Mouse (Mus musculus) small intestine, adult 2 months (tissue): ENCODE measurements at regions not wholly inside any gene's neighbourhood (a gene's known extent, or its start where the extent isn't known, plus 50 kb on each side); places are given as distances from the start of the nearest gene placed in this dataset.
A peak's percentile ranks its signal among the peaks of the same experiment; 100 is the strongest.

Source experiments
- H3K27ac ChIP-seq: fragments of 200-500 bp; 2 replicates; pipeline ENCODE4 v1.5.1; 2012; ENCODE audit warnings: low read depth, low read length, control low read depth, inconsistent platforms; ENCODE audit not compliant: insufficient read depth
- H3K27me3 ChIP-seq: fragments of 200-500 bp; 2 replicates; pipeline ENCODE4 v1.6.1; 2012; ENCODE audit warnings: mild to moderate bottlenecking, moderate library complexity, low read length, inconsistent platforms; ENCODE audit not compliant: control insufficient read depth, insufficient read depth
- H3K36me3 ChIP-seq: fragments of 200-500 bp; 2 replicates; pipeline ENCODE4 v1.6.1; 2012; ENCODE audit warnings: mild to moderate bottlenecking, low read length, control low read depth, inconsistent platforms; ENCODE audit not compliant: control insufficient read depth, insufficient read depth
- H3K4me1 ChIP-seq: fragments of 200-500 bp; 2 replicates; pipeline ENCODE4 v1.6.1; 2012; ENCODE audit warnings: low read length, inconsistent platforms, mixed read lengths; ENCODE audit not compliant: control insufficient read depth, insufficient read depth, insufficient read length
- H3K4me3 ChIP-seq: fragments of 200-500 bp; 2 replicates; pipeline ENCODE4 v1.5.1; 2012; ENCODE audit warnings: low read depth, mild to moderate bottlenecking, control low read depth, inconsistent platforms, low read length, moderate library complexity
- CTCF ChIP-seq: fragments of 200-500 bp; IDR thresholded peaks from 2 replicates; pipeline ENCODE4 v1.5.1; 2012; ENCODE audit warnings: low read depth, mild to moderate bottlenecking, control low read depth, inconsistent platforms, low read length, moderate library complexity, mixed read lengths; ENCODE audit not compliant: insufficient replicate concordance, insufficient read length; ENCODE audit errors: extremely low read depth
- POLR2A ChIP-seq: fragments of 200-500 bp; IDR thresholded peaks from 2 replicates; pipeline ENCODE4 v1.6.1; 2012; ENCODE audit warnings: low read depth, mild to moderate bottlenecking, control low read depth, inconsistent platforms, low read length, moderate library complexity
- WGBS: fragments of 180-500 bp; shearing (Covaris S2); methylation state at CpG from one replicate; pipeline ENCODE4 v1.1.7; 2018; 5-methylcytosine and 5-hydroxymethylcytosine counted together

- H3K27me3 ChIP-seq, result no peaks in the 10 kb centered on the region
- peaks cover 6% of the 10 kb centered on the region; the same call in 1 of the 2 replicates for H3K4me1 ChIP-seq
- 88% methylated on average over 6 of the region's 6 CpGs for WGBS
- TF ChIP-seq CTCF (no peak), POLR2A (no peak)
- no peak overlapping the region for H3K27ac ChIP-seq
- H3K4me3 ChIP-seq, result no peak overlapping the region
- H3K36me3 ChIP-seq, result no peaks in the 10 kb centered on the region
These were observed 57.3 kb upstream of the Armc2 start for GRCm38 (mm10) chr10:42075545-42075944.

- no peak overlapping the region for H3K27ac ChIP-seq
- WGBS, result 19% methylated on average over 9 of the region's 9 CpGs
- no peaks in the 10 kb centered on the region for H3K27me3 ChIP-seq
- H3K4me1 ChIP-seq, result peaks cover 6% of the 10 kb centered on the region; the same call in 1 of the 2 replicates
- H3K36me3 ChIP-seq, result no peaks in the 10 kb centered on the region
- no peak overlapping the region for H3K4me3 ChIP-seq
- TF ChIP-seq CTCF (no peak), POLR2A (no peak)
These were observed 54.5 kb upstream of the Armc2 start for GRCm38 (mm10) chr10:42072758-42073157.

- 44% methylated on average over 3 of the region's 3 CpGs for WGBS
- no peaks in the 10 kb centered on the region for H3K27me3 ChIP-seq
- peaks cover 6% of the 10 kb centered on the region; the same call in 1 of the 2 replicates for H3K4me1 ChIP-seq
- TF ChIP-seq CTCF (no peak), POLR2A (no peak)
- no peak overlapping the region for H3K27ac ChIP-seq
- H3K36me3 ChIP-seq, result no peaks in the 10 kb centered on the region
- H3K4me3 ChIP-seq, result no peak overlapping the region
These were observed 53.9 kb upstream of the Armc2 start for GRCm38 (mm10) chr10:42072131-42072530.

- no peaks in the 10 kb centered on the region for H3K36me3 ChIP-seq
- peaks cover 6% of the 10 kb centered on the region; the same call in 1 of the 2 replicates for H3K4me1 ChIP-seq
- WGBS, result 68% methylated on average over 8 of the region's 8 CpGs
- no peaks in the 10 kb centered on the region for H3K27me3 ChIP-seq
- no peak for TF ChIP-seq CTCF
- TF ChIP-seq POLR2A, result no peak
- H3K27ac ChIP-seq, result no peak overlapping the region
- H3K4me3 ChIP-seq, result no peak overlapping the region
These were observed 53.3 kb upstream of the Armc2 start for GRCm38 (mm10) chr10:42071404-42072024.

- TF ChIP-seq POLR2A, result no peak
- TF ChIP-seq CTCF, result peak; percentile 68; the same call in 1 of the 2 replicates
- H3K27me3 ChIP-seq, result no peaks in the 10 kb centered on the region
- H3K4me1 ChIP-seq, result peaks cover 6% of the 10 kb centered on the region; the same call in 1 of the 2 replicates
- no peak overlapping the region for H3K4me3 ChIP-seq
- no peak overlapping the region for H3K27ac ChIP-seq
- H3K36me3 ChIP-seq, result no peaks in the 10 kb centered on the region
- 36% methylated on average over 10 of the region's 10 CpGs for WGBS
These were observed 52.6 kb upstream of the Armc2 start for GRCm38 (mm10) chr10:42070611-42071403.

- WGBS, result 79% methylated on average over 8 of the region's 8 CpGs
- Histone ChIP-seq H3K36me3 (no peaks in the 10 kb centered on the region), H3K27ac (no peak overlapping the region), H3K4me3 (no peak overlapping the region), H3K27me3 (no peaks in the 10 kb centered on the region), H3K4me1 (peaks cover 6% of the 10 kb centered on the region; the same call in 1 of the 2 replicates)
- TF ChIP-seq POLR2A (no peak), CTCF (no peak)
These were observed 51.5 kb upstream of the Armc2 start for GRCm38 (mm10) chr10:42069751-42070150.

- no peak for TF ChIP-seq POLR2A
- no peak for TF ChIP-seq CTCF
These were observed 50.3 kb upstream of the Armc2 start for GRCm38 (mm10) chr10:42068497-42068896.

More at GRCm38 (mm10) chr10:42068497-42068896, 50.3 kb upstream of the Armc2 start:
- 87% methylated on average over 2 of the region's 2 CpGs for WGBS
- H3K36me3 ChIP-seq, result no peaks in the 10 kb centered on the region
- no peaks in the 10 kb centered on the region for H3K27me3 ChIP-seq
- H3K4me3 ChIP-seq, result no peak overlapping the region
- no peak overlapping the region for H3K27ac ChIP-seq
- H3K4me1 ChIP-seq, result peaks cover 9% of the 10 kb centered on the region; the same call in 1 of the 2 replicates
